ENCODE assay signal across 27 mouse cellular contexts in genomic region chr17:32411898-32412297, GRCm38 (mm10). TPM values are rescaled to one million over a fixed set of nuclear protein-coding genes. Genes with fewer than 3 reads are reported as not detected.
DNase-seq lines count a peak whose midpoint lies in the region; ATAC-seq and TF ChIP-seq lines count a peak whose summit lies in the region.
"Had no signal": no experiment of that assay in that cellular context is flagged by ENCODE, and none has a peak within 500 bp of the region (broad histone marks: within the 10 kb centered on the region; RNA-seq: fewer than 3 reads in every experiment).

No protein-coding gene starts in this region.

- H3K4me2 ChIP-seq in forebrain, embryonic 15.5 days (replicated peaks): no peak overlapping the region
- H3K4me2 ChIP-seq: forebrain, embryonic 13.5 days; heart, embryonic 13.5 days; hindbrain, embryonic 14.5 days; intestine, embryonic 15.5 days had no signal

- no peaks in the 10 kb centered on the region for H3K36me3 ChIP-seq in forebrain, embryonic 15.5 days
- H3K36me3 ChIP-seq: forebrain, embryonic 10.5 days; heart, embryonic 10.5 days; heart, embryonic 13.5 days; intestine, embryonic 15.5 days had no signal

- WGBS in forebrain, embryonic 15.5 days: 90% methylated on average over 6 of the region's 6 CpGs

- intact Hi-C loops in left cerebral cortex, adult 2 months (cut with DNase I): no loop called here

- H3K27ac ChIP-seq in left cerebral cortex, adult 2 months: no peak overlapping the region
- no peak overlapping the region for H3K27ac ChIP-seq in forebrain, embryonic 15.5 days (replicated peaks)
- H3K27ac ChIP-seq: forebrain, embryonic 10.5 days; forebrain, embryonic 13.5 days; heart, adult 2 months; heart, embryonic 10.5 days; heart, embryonic 13.5 days; hindbrain, embryonic 14.5 days; hindbrain, postnatal 0 days; intestine, embryonic 15.5 days had no signal

- no peak overlapping the region for H3K9ac ChIP-seq in forebrain, embryonic 15.5 days (replicated peaks)
- H3K9ac ChIP-seq: forebrain, embryonic 13.5 days; heart, embryonic 13.5 days; hindbrain, embryonic 14.5 days; intestine, embryonic 15.5 days had no signal

- H3K27me3 ChIP-seq in forebrain, embryonic 15.5 days: peaks cover 5% of the 10 kb centered on the region

- peak; percentile 57 for ATAC-seq in CD4-positive, CD25-positive, alpha-beta regulatory T cell, adult 4 months
- ATAC-seq in megakaryocyte progenitor cell, adult 5-6 weeks (replicated peaks; ENCODE audit: poor library complexity): peak; percentile 69
- ATAC-seq in forebrain, embryonic 15.5 days (replicated peaks): no peak
- ATAC-seq: forebrain, embryonic 13.5 days; hindbrain, postnatal 0 days; intestine, embryonic 15.5 days had no signal

- no peaks in the 10 kb centered on the region for H3K4me1 ChIP-seq in forebrain, embryonic 15.5 days
- H3K4me1 ChIP-seq: forebrain, embryonic 10.5 days; forebrain, embryonic 13.5 days; heart, embryonic 13.5 days; intestine, embryonic 15.5 days had no signal

- no peak for TF ChIP-seq CTCF in left cerebral cortex, adult 2 months (IDR thresholded peaks at IDR 0.05)

- H3K4me3 ChIP-seq in left cerebral cortex, adult 2 months: no peak overlapping the region
- H3K4me3 ChIP-seq in forebrain, embryonic 15.5 days: no peak overlapping the region
- H3K4me3 ChIP-seq: forebrain, embryonic 10.5 days; forebrain, embryonic 13.5 days; heart, adult 2 months; heart, embryonic 10.5 days; heart, embryonic 13.5 days; intestine, embryonic 15.5 days had no signal

- peak; percentile 55 for DNase-seq in induced T-regulatory cell, adult 2 months (ENCODE audit: low read depth)
- DNase-seq in left cerebral cortex, adult 2 months (ENCODE audit: extremely low spot score in 1 of 2, low spot score in 2 of 2): no peak
- no peak for DNase-seq in cerebellum, postnatal 10 days
- DNase-seq: adrenal gland, adult 2 months; adrenal gland, postnatal 14 days; cerebellum, adult 11 months; cerebellum, adult 2 months; cerebellum, adult 9-11 months; cerebellum, postnatal 36 days; gastrocnemius, postnatal 25 days; heart, adult 2 months; heart, postnatal 14 days; heart, postnatal 4 days had no signal

- H3K9me3 ChIP-seq in forebrain, embryonic 15.5 days: no peaks in the 10 kb centered on the region
- H3K9me3 ChIP-seq: forebrain, embryonic 10.5 days; forebrain, embryonic 13.5 days; heart, embryonic 10.5 days; heart, embryonic 13.5 days; intestine, embryonic 15.5 days had no signal

RNA-seq across cellular contexts. Expression of gene Rasal3, which starts 8.5 kb away (rescaled TPM):
- 100 to 1,000 TPM in 1 of 2 experiments, 10 to 100 TPM in 1; 91.5 to 117 TPM for polyA plus RNA-seq in CD4-positive, CD25-positive, alpha-beta regulatory T cell, adult 4 months (2017; shearing (Covaris generic))
- 48.0 and 53.2 TPM in 2 replicates for total RNA-seq in megakaryocyte progenitor cell, adult 5-6 weeks (2015)
- total RNA-seq in megakaryocyte progenitor cell, adult 5-6 weeks (2017): 21.5 and 26.3 TPM in 2 replicates
- 1 to 10 TPM; 3.8 to 5.2 TPM for total RNA-seq in left cerebral cortex, adult 2 months (2021)
- polyA plus RNA-seq in forebrain, embryonic 15.5 days (2015; fragmentation: Nextera tagmentation; extraction: Ambion mirVana): 0.56 and 0.64 TPM in 2 replicates
- total RNA-seq: gastrocnemius, adult 8-10 months had no signal

RNA-seq across cellular contexts. Expression of gene Pglyrp2, which starts 12.1 kb away (rescaled TPM):
- polyA plus RNA-seq in CD4-positive, CD25-positive, alpha-beta regulatory T cell, adult 4 months (2017; shearing (Covaris generic)): 100 to 1,000 TPM in 1 of 2 experiments, 10 to 100 TPM in 1; 86.6 to 132 TPM
- total RNA-seq in megakaryocyte progenitor cell, adult 5-6 weeks (2015): 0.59 and 2.5 TPM in 2 replicates
- total RNA-seq in megakaryocyte progenitor cell, adult 5-6 weeks (2017): 0.75 and 2.2 TPM in 2 replicates
- total RNA-seq in left cerebral cortex, adult 2 months (2021): not detected
- not detected in 2 replicates for polyA plus RNA-seq in forebrain, embryonic 15.5 days (2015; fragmentation: Nextera tagmentation; extraction: Ambion mirVana)
- total RNA-seq: gastrocnemius, adult 8-10 months; gastrocnemius, postnatal 25 days; heart, postnatal 4 days; hindbrain, postnatal 0 days had no signal
- polyA plus RNA-seq: cerebellum, adult 2 months; embryonic facial prominence, embryonic 11.5 days; forebrain, embryonic 13.5 days; hindbrain, embryonic 11.5 days; hindbrain, embryonic 14.5 days; hindbrain, postnatal 0 days had no signal

RNA-seq across cellular contexts. Expression of gene Wiz, which starts 22.7 kb away (rescaled TPM):
- 10 to 100 TPM; 11.0 to 14.0 TPM for polyA plus RNA-seq in CD4-positive, CD25-positive, alpha-beta regulatory T cell, adult 4 months (2017; shearing (Covaris generic))
- total RNA-seq in megakaryocyte progenitor cell, adult 5-6 weeks (2015): 31.1 and 35.7 TPM in 2 replicates
- total RNA-seq in megakaryocyte progenitor cell, adult 5-6 weeks (2017): 4.0 and 5.1 TPM in 2 replicates
- 10 to 100 TPM; 45.9 to 48.4 TPM for total RNA-seq in left cerebral cortex, adult 2 months (2021)
- polyA plus RNA-seq in forebrain, embryonic 15.5 days (2015; fragmentation: Nextera tagmentation; extraction: Ambion mirVana): 38.8 and 40.3 TPM in 2 replicates

RNA-seq across cellular contexts. Expression of gene Cyp4f39, which starts 40.6 kb away (rescaled TPM):
- 1 to 10 TPM in 1 of 2 experiments, under 1 TPM in 1; 0.58 to 1.2 TPM for polyA plus RNA-seq in CD4-positive, CD25-positive, alpha-beta regulatory T cell, adult 4 months (2017; shearing (Covaris generic))
- total RNA-seq in megakaryocyte progenitor cell, adult 5-6 weeks (2015): 0.17 TPM in 1 of 2 replicates, not detected in the other
- total RNA-seq in megakaryocyte progenitor cell, adult 5-6 weeks (2017): 0.42 and 0.81 TPM in 2 replicates
- total RNA-seq in left cerebral cortex, adult 2 months (2021): not detected
- 0.23 TPM in 1 of 2 replicates, not detected in the other for polyA plus RNA-seq in forebrain, embryonic 15.5 days (2015; fragmentation: Nextera tagmentation; extraction: Ambion mirVana)
- total RNA-seq: adrenal gland, adult 2 months; adrenal gland, postnatal 14 days; heart, adult 2 months; MEL had no signal
- polyA plus RNA-seq: adrenal gland, adult 2 months; heart, embryonic 10.5 days; hindbrain, embryonic 11.5 days had no signal
